25 mouse cellular contexts compared by ENCODE assay signal in the genomic region with DNA sequence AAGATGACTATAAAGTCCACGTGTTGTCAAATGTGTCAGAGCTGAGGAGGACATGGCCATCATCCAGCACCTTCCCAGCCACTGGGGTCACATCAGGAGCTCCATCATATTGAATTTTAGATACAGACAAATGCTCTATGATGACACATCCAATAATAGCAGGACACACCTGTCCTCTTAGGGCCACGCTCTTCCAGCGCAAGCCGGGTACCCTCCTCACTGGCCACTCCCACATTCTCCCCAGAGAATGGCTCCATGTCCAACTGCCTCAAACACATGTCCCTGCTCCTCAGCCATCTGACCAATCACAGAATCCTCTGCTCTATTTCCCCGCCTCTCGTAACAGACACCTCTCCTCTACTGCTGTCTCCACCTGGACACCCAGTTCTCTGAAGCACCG. TPM values are rescaled to one million over a fixed set of nuclear protein-coding genes. Genes with fewer than 3 reads are reported as not detected.
DNase-seq lines count a peak whose midpoint lies in the region; ATAC-seq and TF ChIP-seq lines count a peak whose summit lies in the region.
"Had no signal": no experiment of that assay in that cellular context is flagged by ENCODE, and none has a peak within 500 bp of the region (broad histone marks: within the 10 kb centered on the region; RNA-seq: fewer than 3 reads in every experiment).

No protein-coding gene starts in this region.

- WGBS in embryonic facial prominence, embryonic 15.5 days = 77% methylated on average over 7 of the region's 7 CpGs
- 91% methylated on average over 7 of the region's 7 CpGs for WGBS in embryonic facial prominence, embryonic 10.5 days
- WGBS in heart, embryonic 15.5 days = 71% methylated on average over 7 of the region's 7 CpGs
- 72% methylated on average over 7 of the region's 7 CpGs for WGBS in kidney, embryonic 16.5 days

- no peaks in the 10 kb centered on the region for H3K9me3 ChIP-seq in embryonic facial prominence, embryonic 15.5 days (replicated peaks)
- H3K9me3 ChIP-seq in embryonic facial prominence, embryonic 10.5 days = no peaks in the 10 kb centered on the region
- no peaks in the 10 kb centered on the region for H3K9me3 ChIP-seq in heart, embryonic 15.5 days (replicated peaks)
- H3K9me3 ChIP-seq in kidney, embryonic 16.5 days (ENCODE audit: low read length) = no peaks in the 10 kb centered on the region
- H3K9me3 ChIP-seq: embryonic facial prominence, embryonic 13.5 days; forebrain, embryonic 10.5 days; forebrain, embryonic 13.5 days; hindbrain, embryonic 10.5 days; hindbrain, embryonic 13.5 days; intestine, embryonic 15.5 days had no signal

- peak; percentile 53; the same call in 1 of the 2 replicates for ATAC-seq in embryonic facial prominence, embryonic 15.5 days (ENCODE audit: insufficient number of reproducible peaks, low FRiP score, low TSS enrichment, low read depth)
- ATAC-seq in heart, embryonic 15.5 days (replicated peaks; ENCODE audit: insufficient number of reproducible peaks, insufficient read depth, low FRiP score, low read depth) = peak; percentile 19; the same call in 1 of the 2 replicates
- ATAC-seq in kidney, embryonic 16.5 days (ENCODE audit: low FRiP score, low TSS enrichment) = 0 out of 2 replicates have a peak, but pooled peaks have one; percentile 16
- ATAC-seq: forebrain, embryonic 13.5 days; forebrain, embryonic 16.5 days; hindbrain, embryonic 16.5 days; intestine, embryonic 15.5 days had no signal

- no peak overlapping the region for H3ac ChIP-seq in myocyte (ENCODE audit: control insufficient read depth, insufficient read length)

- H3K9ac ChIP-seq in embryonic facial prominence, embryonic 15.5 days = no peak overlapping the region
- no peak overlapping the region for H3K9ac ChIP-seq in heart, embryonic 15.5 days
- no peak overlapping the region for H3K9ac ChIP-seq in kidney, embryonic 16.5 days (replicated peaks; ENCODE audit: low read length)
- H3K9ac ChIP-seq: embryonic facial prominence, embryonic 13.5 days; forebrain, embryonic 13.5 days; hindbrain, embryonic 13.5 days; intestine, embryonic 15.5 days had no signal

- intact Hi-C loops in heart, postnatal 25 days (cut with DNase I) = no loop called here

- H3K36me3 ChIP-seq in embryonic facial prominence, embryonic 15.5 days = peaks cover 53% of the 10 kb centered on the region
- H3K36me3 ChIP-seq in embryonic facial prominence, embryonic 10.5 days (replicated peaks) = peaks cover 92% of the 10 kb centered on the region
- H3K36me3 ChIP-seq in heart, embryonic 15.5 days = peaks cover 34% of the 10 kb centered on the region
- peaks cover 31% of the 10 kb centered on the region for H3K36me3 ChIP-seq in kidney, embryonic 16.5 days (ENCODE audit: insufficient read depth, low read length)
- H3K36me3 ChIP-seq in myocyte (ENCODE audit: control insufficient read depth, insufficient read depth) = peaks cover 18% of the 10 kb centered on the region

- no peak for TF ChIP-seq POLR2A in myocyte (IDR thresholded peaks at IDR 0.05; ENCODE audit: insufficient read length, low read depth)

- no peak overlapping the region for H3K4me2 ChIP-seq in embryonic facial prominence, embryonic 15.5 days (replicated peaks)
- H3K4me2 ChIP-seq in heart, embryonic 15.5 days = no peak overlapping the region
- H3K4me2 ChIP-seq in kidney, embryonic 16.5 days (replicated peaks; ENCODE audit: low read depth, low read length) = no peak overlapping the region
- H3K4me2 ChIP-seq in myocyte (ENCODE audit: low read depth) = no peak overlapping the region
- H3K4me2 ChIP-seq: embryonic facial prominence, embryonic 13.5 days; forebrain, embryonic 13.5 days; heart, embryonic 11.5 days; hindbrain, embryonic 13.5 days; intestine, embryonic 15.5 days had no signal

- H3K79me2 ChIP-seq in myocyte (ENCODE audit: control insufficient read depth, insufficient read depth) = peaks cover 49% of the 10 kb centered on the region

- no peaks in the 10 kb centered on the region for H3K27me3 ChIP-seq in embryonic facial prominence, embryonic 15.5 days
- no peaks in the 10 kb centered on the region for H3K27me3 ChIP-seq in embryonic facial prominence, embryonic 10.5 days (replicated peaks; ENCODE audit: low read depth, poor library complexity, severe bottlenecking)
- no peaks in the 10 kb centered on the region for H3K27me3 ChIP-seq in heart, embryonic 15.5 days
- H3K27me3 ChIP-seq in kidney, embryonic 16.5 days (ENCODE audit: insufficient read depth, low read length) = no peaks in the 10 kb centered on the region
- H3K27me3 ChIP-seq in myocyte (ENCODE audit: control insufficient read depth, insufficient read depth, insufficient read length) = no peaks in the 10 kb centered on the region
- H3K27me3 ChIP-seq: embryonic facial prominence, embryonic 13.5 days; forebrain, embryonic 13.5 days; hindbrain, embryonic 13.5 days; intestine, embryonic 15.5 days had no signal

- no peak overlapping the region for H3K27ac ChIP-seq in embryonic facial prominence, embryonic 15.5 days (replicated peaks)
- no peak overlapping the region for H3K27ac ChIP-seq in embryonic facial prominence, embryonic 10.5 days (replicated peaks)
- H3K27ac ChIP-seq in heart, embryonic 15.5 days = no peak overlapping the region
- no peak overlapping the region for H3K27ac ChIP-seq in kidney, embryonic 16.5 days (ENCODE audit: low read length)
- H3K27ac ChIP-seq: embryonic facial prominence, embryonic 13.5 days; forebrain, embryonic 10.5 days; forebrain, embryonic 13.5 days; heart, adult 2 months; hindbrain, embryonic 10.5 days; hindbrain, embryonic 13.5 days; intestine, embryonic 15.5 days had no signal

- no peak overlapping the region for H3K4me3 ChIP-seq in embryonic facial prominence, embryonic 15.5 days (replicated peaks)
- no peak overlapping the region for H3K4me3 ChIP-seq in embryonic facial prominence, embryonic 10.5 days
- no peak overlapping the region for H3K4me3 ChIP-seq in heart, embryonic 15.5 days
- H3K4me3 ChIP-seq in kidney, embryonic 16.5 days (ENCODE audit: low read length) = no peak overlapping the region
- H3K4me3 ChIP-seq in myocyte = no peak overlapping the region
- H3K4me3 ChIP-seq: embryonic facial prominence, embryonic 13.5 days; forebrain, embryonic 10.5 days; forebrain, embryonic 13.5 days; heart, adult 2 months; hindbrain, embryonic 10.5 days; hindbrain, embryonic 13.5 days; intestine, embryonic 15.5 days had no signal

- DNase-seq in embryonic facial prominence, embryonic 10.5 days (ENCODE audit: low spot score) = no peak
- DNase-seq in heart, postnatal 25 days (ENCODE audit: low spot score) = no peak
- no peak for DNase-seq in kidney, postnatal 36 days
- DNase-seq in embryo, embryonic 11 days = no peak
- DNase-seq: adrenal gland, postnatal 10 days; adrenal gland, postnatal 36 days; cerebellum, adult 18-20 months; cerebellum, adult 9-10 months; cerebellum, postnatal 14 days; gastrocnemius, postnatal 25 days; heart, adult 2 months; heart, postnatal 36 days had no signal

- H3K4me1 ChIP-seq in embryonic facial prominence, embryonic 15.5 days = peaks cover 25% of the 10 kb centered on the region
- H3K4me1 ChIP-seq in embryonic facial prominence, embryonic 10.5 days = peaks cover 20% of the 10 kb centered on the region
- H3K4me1 ChIP-seq in heart, embryonic 15.5 days (replicated peaks) = peaks cover 30% of the 10 kb centered on the region
- H3K4me1 ChIP-seq in kidney, embryonic 16.5 days (ENCODE audit: insufficient read depth, low read length) = peaks cover 15% of the 10 kb centered on the region
- H3K4me1 ChIP-seq: forebrain, embryonic 13.5 days had no signal

TF ChIP-seq in myocyte, 11 proteins besides CTCF, POLR2A, EP300 and RAD21:
- no peak for TF ChIP-seq USF1 (IDR thresholded peaks at IDR 0.05; ENCODE audit: low read depth)
- TF ChIP-seq E2F4 (IDR thresholded peaks at IDR 0.05; ENCODE audit: insufficient read depth) = no peak
- no peak for TF ChIP-seq TCF3 (IDR thresholded peaks at IDR 0.05; ENCODE audit: insufficient read length, low read depth)
- peak in 1 of 3 experiments; percentile 80 for TF ChIP-seq MYOD1 (IDR thresholded peaks at IDR 0.05; ENCODE audit: control insufficient read depth in 1 of 3, insufficient read length in 2 of 3, low read depth in 2 of 3)
- peak in 2 of 3 experiments; percentile 49 to 63 for TF ChIP-seq MYOG (IDR thresholded peaks at IDR 0.05; ENCODE audit: control insufficient read depth in 1 of 3, insufficient read depth in 1 of 3, insufficient read length in 2 of 3, low read depth in 2 of 3)
- no peak for TF ChIP-seq MAX (IDR thresholded peaks at IDR 0.05; ENCODE audit: low read depth)
- TF ChIP-seq TCF12 (IDR thresholded peaks at IDR 0.05; ENCODE audit: insufficient read depth, poor library complexity, severe bottlenecking) = no peak
- no peak for TF ChIP-seq REST (IDR thresholded peaks at IDR 0.05; ENCODE audit: insufficient read depth, insufficient read length)
- no peak for TF ChIP-seq POLR2AphosphoS2 (IDR thresholded peaks at IDR 0.05; ENCODE audit: insufficient read length, low read depth)

RNA-seq across cellular contexts. Expression of gene Amotl1, which starts 54.2 kb away (rescaled TPM):
- polyA plus RNA-seq in embryonic facial prominence, embryonic 15.5 days (2015; fragmentation: Nextera tagmentation; extraction: Ambion mirVana) = 34.2 and 38.9 TPM in 2 replicates
- polyA plus RNA-seq in embryonic facial prominence, embryonic 10.5 days (2016; fragmentation: Nextera tagmentation; extraction: Ambion mirVana) = 23.1 and 27.4 TPM in 2 replicates
- polyA plus RNA-seq in heart, embryonic 15.5 days (2015; fragmentation: Nextera tagmentation; extraction: Ambion mirVana) = 16.1 and 19.6 TPM in 2 replicates
- total RNA-seq in heart, postnatal 25 days (2021) = 10 to 100 TPM; 57.9 to 59.9 TPM
- polyA plus RNA-seq in kidney, embryonic 16.5 days (2015; fragmentation: Nextera tagmentation; extraction: Ambion mirVana) = 21.3 and 21.9 TPM in 2 replicates
- polyA plus RNA-seq in myocyte (2012; fragmentation: generic; extraction: Trizol) = 37.3 TPM
